Mouse (Mus musculus): Measurements from ENCODE around the gene Hoxb3.
A peak's percentile ranks its signal among the peaks of the same experiment; 100 is the strongest.

The Hoxb3 gene

DNA sequence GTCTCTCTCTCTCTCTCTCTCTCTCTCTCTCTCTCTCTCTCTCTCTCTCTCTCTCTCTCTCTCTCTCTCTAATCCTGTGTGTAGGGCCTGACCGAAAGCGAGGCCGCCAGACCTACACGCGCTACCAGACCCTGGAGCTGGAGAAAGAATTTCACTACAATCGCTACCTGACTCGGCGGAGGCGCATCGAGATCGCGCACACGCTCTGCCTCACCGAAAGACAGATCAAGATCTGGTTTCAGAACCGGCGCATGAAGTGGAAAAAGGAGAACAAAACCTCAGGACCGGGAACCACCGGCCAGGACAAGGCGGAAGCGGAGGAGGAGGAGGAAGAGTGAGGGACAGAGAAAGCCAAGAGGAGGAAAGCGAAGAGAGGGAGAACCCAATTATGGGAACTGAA is 33.8 kb upstream of the Hoxb3 start:
- no peak for DNase-seq

DNA sequence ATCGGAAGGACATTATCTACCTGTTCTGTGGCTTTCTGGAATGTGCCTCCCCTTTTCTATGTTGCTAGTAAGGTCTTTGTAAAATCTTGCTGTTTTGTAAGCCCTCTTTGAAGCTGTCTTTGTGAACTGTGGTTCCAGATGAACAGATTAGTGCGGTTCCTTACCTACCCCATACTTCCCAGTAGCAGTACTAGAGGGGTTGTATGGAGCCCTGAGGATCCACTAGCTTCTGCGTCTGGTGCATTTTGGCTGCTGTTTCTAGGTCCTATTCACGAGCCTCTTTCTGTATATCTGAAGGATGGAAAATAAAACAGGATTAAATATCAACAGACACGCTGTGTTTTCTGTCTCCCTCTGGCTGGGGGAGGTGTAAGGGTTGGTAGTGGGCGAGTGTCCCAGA is 33.3 kb upstream of the Hoxb3 start:
- no peak for DNase-seq

GRCm38 (mm10) chr11:96290705-96291355 is 32.3 kb upstream of the Hoxb3 start:
- no peak for DNase-seq

DNA sequence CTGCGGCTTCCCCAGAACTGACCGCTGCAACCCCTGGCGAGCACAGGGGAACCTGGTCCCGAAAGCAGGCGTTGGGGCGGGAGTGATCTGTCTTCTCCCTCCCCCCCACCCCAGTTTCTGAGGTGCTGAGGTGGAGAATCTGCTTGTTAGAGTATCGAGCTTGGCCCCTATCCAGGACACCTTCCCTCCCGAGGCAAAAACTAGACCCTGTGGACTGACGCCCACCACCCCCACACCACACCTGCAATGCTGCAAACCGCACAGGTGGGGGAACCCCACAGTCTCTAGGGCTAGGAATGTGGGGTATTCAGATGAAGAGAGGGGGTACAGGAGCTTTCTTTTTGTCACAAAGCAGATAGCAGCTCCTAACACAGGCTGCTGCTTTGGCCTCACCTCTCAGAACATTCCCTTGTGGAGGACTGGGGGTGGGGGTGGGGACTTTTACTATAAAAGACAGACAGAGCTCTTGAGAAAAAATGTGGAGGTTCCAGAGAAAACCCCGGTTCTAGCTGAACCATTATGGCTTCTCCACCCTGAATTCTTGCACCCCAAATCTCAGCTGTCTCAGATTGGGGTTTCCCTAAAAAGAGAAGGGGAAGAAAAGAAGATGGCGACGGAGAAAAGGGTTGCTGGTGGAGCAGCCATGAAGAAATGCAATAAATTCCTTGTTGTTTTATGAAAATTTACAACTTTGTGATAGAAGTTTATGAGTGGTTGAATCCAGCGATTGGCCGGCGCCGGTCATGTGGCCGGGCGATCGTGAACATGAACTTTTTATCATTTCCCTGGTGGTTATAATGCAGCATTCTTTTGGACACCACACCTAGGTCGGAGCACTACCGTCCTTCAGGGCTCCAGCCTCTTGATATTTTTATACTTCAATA is 31.2 kb upstream of the Hoxb3 start, which contains the start of gene Hoxb6:
Hoxb6 (plus strand) TSS at position 796 of the 884 bp plus-strand sequence.
- no peak for DNase-seq

DNA sequence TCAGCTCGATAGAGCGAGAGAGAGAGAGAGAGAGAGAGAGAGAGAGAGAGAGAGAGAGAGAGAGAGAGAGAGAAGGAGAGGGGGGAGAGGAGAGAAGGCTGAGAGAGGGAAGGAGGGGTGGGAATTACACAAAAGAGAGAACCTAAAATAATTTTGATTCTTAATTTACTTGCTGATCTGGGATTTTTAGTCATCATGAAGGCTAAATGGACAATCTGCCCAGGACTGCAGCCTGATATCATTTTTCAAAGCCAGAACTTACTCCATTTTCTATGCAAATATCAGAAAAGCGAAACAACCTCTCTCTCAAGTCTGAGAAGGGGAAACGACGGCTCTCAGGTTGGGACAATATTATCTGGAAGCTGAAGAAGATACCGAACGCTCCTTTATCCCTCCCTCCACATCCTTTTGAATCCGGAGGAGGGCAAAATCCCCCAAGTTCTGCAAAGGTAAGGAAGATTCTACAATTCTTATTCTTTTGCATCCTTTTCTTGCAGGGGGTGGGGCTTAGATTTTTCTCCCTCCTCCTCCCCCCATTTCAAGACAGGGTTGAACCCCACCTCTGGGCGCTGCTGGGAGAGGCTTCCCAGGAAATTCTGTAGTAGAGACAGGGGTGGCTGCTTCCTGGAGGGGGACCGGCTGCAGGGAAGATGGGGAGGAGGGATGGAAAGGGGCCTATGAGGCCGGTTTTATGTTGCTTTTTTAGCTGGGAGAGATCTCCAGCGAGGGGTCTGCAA is 30.4 kb upstream of the Hoxb3 start:
- DNase-seq, result no peak

DNA sequence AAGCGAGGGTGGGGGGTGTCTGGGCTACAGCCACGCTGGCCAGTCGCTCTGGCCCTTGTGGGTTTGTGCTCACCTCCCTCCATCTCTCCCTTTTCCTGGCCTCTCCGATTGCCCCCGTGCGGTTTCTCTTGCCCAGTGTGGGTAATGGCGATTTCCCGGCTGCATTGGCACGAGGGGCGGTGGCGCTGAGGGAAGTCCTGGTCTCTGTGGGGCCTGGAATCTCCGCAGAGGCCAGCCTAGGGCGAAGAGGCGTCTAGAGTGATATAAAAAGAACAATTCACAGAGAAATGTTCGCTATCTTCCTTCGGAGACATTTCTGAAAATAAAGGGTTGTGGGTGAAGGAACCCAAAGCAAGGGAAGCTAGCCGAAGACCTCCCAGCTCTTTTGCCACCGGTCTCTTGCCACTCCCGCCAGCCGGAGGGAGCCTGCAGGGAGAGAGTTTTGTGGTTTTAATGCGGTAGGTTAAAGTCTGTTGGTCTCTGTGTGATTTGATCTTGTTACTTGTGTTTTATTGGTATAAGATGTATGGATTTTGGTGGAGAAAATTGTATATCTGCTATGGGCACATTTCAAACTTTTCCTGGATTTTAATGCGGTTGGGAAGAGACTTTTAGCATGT is 29.7 kb upstream of the Hoxb3 start:
- DNase-seq, result no peak

GRCm38 (mm10) chr11:96294245-96295091 is 28.7 kb upstream of the Hoxb3 start:
- peak; percentile 14 for DNase-seq

- no peak for DNase-seq
Observed at GRCm38 (mm10) chr11:96295092-96295835, 27.9 kb upstream of the Hoxb3 start.

GRCm38 (mm10) chr11:96296997-96297396 is 26.1 kb upstream of the Hoxb3 start:
- no peak for DNase-seq

GRCm38 (mm10) chr11:96297428-96297827 is 25.7 kb upstream of the Hoxb3 start:
- no peak for DNase-seq

- no peak for DNase-seq
Observed at GRCm38 (mm10) chr11:96297968-96298635, 25.0 kb upstream of the Hoxb3 start.

DNA sequence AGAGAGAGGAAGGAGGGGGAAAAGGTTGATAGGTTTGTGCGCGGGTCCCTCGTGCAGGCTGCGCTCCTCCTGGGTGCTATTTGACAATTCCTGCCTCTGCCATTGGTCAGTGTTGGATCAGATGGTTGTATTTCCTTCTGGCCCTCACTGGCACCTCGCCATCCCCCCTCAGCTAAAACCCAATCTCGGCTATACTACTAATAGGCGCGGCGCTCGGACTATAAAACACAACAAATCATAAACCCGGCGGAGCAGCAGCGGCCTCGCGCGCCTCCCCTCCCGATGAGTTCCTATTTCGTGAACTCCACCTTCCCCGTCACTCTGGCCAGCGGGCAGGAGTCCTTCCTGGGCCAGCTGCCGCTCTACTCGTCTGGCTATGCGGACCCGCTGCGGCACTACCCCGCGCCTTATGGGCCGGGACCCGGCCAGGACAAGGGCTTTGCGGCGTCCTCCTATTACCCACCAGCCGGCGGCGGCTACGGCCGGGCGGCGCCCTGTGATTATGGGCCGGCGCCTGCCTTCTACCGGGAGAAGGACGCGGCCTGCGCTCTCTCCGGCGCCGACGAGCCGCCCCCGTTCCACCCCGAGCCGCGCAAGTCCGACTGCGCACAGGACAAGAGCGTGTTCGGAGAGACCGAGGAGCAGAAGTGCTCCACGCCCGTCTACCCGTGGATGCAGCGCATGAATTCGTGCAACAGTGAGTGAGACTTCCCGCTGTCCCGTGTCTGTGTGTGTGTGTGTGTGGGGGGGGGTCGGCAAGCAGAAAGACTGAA is 24.0 kb upstream of the Hoxb3 start:
- DNase-seq, result no peak

GRCm38 (mm10) chr11:96299781-96300180 is 23.3 kb upstream of the Hoxb3 start:
- no peak for DNase-seq

DNA sequence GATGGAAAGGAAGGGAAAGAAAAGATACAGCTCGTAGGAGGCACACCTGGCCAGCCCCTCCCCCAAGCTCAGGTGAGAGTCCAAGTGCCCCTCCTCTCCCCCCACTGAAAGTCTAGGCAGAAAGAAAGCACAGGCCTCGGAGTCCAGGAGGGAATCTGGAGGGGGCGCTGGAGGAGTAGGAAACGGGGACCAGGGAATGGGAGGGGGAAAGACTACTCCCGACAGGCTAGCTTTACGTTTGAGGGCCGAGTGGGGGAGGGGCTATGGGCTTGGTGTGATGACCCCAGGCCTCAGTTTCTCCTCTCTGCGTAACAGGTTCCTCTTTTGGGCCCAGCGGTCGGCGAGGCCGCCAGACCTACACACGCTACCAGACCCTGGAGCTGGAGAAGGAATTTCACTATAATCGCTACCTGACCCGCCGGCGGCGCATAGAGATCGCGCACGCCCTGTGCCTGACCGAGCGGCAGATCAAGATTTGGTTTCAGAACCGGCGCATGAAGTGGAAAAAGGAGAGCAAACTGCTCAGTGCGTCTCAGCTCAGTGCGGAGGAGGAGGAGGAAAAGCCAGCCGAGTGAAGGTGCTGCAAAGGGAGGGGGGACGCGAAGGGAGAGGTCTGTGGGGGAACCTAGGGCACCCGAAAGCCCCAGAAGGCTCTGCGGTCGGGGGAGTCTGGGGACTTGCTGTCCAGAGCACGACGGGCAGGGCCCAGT is 22.6 kb upstream of the Hoxb3 start:
- DNase-seq, result no peak

DNA sequence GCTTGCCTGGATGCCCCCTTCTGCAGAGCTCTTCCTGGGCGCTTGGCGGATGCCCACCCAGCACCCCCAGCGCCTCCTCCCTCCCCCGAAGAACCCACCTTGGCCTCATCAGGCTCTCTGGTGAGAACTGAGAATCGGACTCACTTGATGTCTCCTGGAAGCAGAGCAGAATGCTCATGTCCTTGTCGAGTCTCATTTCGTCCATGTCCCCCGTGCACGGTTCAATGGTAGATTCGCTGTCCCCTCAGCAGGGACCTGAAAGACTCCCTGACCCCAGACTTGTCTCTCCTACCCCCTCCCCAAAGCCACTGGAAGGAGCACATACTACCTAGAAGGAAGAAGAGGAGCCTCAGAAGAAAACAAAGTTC is 22.1 kb upstream of the Hoxb3 start:
- no peak for DNase-seq

GRCm38 (mm10) chr11:96301837-96302236 is 21.3 kb upstream of the Hoxb3 start:
- DNase-seq, result peak; percentile 18

DNA sequence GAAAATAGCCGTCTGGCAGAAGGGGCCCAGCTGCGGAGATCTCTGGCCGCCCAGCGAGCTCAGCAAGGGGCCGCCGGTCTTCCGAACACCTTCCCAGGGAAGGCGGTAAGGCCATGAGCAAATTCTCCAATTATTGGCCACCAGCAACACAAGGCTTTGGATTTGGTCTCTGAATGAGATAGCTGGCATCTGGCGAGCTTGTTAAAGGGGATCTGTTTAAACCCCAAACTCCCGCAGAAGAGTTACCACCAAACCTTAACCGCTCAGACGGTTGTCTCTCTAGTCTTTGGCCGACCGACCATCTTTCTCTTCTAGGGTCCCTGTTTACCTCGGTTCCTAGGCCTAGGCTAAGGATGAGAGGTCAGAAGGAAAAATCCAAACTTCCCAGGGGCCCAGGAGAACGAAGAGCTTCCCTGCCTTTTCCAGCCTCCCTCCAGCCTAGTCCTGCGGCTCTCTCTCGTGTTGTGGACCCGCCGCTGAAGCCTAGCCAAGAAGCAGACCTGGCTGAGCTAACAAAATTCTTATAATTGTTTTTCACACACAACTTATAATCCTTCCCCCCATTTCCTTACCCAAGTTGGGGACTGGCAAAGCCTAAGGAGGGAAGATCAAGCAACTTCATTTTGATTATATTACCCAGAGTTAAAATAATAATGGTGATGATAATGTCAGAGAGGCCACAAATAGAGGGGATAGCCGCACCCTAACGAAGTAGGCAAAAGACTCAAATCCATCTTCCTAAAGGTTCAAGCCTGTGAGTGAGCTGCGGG is 20.6 kb upstream of the Hoxb3 start:
- no peak for DNase-seq

Data from cerebellum, adult 9-10 months (tissue).